Mouse (Mus musculus): Measurements from ENCODE around the gene Synj2.
"Not testable (repeated sequence)": the region's sequence is repeated elsewhere in the genome, so short reads cannot be mapped to it uniquely, and the experiment has no call there.

Gene Synj2

DNA sequence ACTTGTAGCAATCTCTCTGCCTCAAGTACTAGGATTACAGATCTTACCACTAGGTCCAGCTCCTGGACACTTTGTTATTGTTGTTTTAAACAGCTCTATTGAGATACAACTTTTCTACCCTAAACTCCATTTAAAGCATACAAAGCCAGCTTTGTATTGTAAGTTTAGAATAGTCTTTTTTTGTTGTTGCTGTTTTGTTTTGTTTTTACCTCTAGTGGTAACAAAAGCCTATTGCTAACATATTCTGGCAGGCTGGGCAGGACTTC lies 57.1 kb downstream of the Synj2 start:
- no peak for DNase-seq (ENCODE audit: low spot score in 2 of 2)

DNA sequence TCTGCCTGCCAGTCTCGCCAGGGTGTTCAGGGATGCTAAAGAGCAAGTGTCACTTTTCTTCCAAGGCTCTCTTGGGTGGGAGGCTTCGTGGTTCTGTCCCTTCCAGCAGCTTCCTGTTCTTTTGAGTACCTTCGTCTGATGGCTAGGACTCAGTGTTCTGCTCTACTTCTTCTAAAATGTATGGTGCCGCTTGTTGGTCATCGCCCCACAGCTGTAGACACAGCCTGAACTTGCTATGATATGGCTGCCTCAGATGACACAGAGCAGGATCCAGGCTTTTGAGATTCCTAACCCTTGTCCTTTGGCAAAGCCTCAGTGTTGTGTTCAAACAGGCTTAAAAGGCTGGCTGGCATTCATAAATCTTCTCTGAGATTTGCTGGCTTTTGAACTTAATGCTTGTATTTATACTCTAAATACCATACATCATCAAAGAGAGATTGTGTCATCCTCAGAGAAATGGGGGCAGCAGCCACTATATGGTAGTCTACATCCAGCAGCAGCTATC lies 58.0 kb downstream of the Synj2 start:
- no peak for DNase-seq (ENCODE audit: low spot score in 2 of 2)

DNA sequence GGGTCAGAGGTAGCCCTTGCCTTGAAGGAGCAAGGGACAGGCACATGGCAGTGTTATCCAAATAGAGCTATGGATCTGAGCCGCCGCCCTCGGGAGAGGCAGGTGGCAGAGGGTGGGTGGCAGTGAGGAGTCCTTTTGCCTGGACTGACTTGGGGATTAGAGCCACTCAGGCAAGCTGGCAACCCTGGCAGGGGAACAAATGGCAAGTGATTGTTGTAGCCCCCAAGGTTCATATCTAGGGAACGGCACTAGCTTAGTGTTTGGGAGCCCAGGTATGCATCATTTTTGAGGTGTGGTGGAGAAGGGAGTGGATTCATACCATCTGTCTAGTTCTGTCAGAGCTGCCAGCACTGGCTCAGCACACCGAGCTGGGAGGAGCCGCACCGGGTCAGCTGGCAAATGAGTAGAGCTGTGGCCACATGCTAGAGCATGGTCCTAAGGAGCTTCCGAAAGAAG lies 59.8 kb downstream of the Synj2 start:
- DNase-seq (ENCODE audit: low spot score in 2 of 2): no peak

DNA sequence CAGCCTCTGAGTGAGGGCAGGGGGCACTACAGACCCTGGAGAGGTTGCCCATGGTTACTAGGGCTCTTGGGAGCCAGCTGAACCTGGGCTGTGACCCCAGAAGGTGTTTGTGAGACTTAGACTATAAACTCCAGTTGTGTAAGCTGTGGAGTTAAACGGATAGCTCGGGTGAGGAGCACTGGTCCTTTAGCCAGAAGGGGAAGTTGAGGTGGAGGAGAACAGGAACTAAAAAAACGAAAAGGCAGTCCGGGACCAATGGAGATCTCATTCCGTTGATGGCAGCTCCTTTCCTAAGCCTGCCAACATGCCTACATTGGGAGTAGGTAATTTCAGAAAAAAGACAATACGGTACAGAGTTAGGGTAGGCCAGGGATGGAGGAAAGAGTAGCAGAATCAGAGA lies 60.3 kb downstream of the Synj2 start:
- DNase-seq (ENCODE audit: low spot score in 2 of 2): no peak

DNA sequence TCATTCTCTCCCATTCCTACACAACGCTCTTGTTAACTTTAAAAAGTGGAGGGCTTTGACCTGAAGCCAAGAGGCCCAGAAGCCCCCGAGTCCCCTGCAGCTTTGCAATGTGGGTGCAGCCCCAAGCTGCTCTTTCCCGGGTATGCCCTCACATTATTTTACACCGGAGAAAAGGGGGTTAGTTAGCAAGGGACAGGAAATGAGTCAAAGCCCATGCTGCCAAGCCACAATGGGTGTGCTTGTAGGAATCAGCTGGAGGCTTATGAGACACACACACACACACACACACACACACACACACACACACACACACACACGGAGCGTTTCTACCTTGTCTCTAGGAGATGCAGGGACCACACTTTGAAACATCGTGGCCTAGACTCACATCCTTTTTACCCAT lies 60.8 kb downstream of the Synj2 start:
- DNase-seq (ENCODE audit: low spot score in 2 of 2): no peak

DNA sequence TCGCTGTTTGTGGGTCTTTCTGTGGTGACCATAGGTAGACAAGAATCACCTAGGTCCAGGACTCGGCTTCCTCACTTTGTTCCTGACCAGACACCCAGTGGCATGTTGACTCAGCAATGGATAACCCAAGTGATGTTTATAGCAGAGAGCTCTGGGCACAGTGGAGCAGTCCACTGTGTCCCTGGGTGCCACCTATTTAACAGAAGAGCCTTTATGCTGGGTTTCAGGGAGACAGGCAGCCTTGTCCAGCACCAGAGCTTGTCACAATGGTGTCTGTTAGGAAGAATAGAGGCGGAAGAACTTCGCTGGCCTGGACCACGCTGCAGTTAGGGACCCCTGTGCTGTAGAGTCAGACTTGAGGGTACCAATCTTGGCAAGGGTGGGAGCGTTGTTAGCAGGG lies 61.5 kb downstream of the Synj2 start:
- no peak for DNase-seq (ENCODE audit: low spot score in 2 of 2)

DNA sequence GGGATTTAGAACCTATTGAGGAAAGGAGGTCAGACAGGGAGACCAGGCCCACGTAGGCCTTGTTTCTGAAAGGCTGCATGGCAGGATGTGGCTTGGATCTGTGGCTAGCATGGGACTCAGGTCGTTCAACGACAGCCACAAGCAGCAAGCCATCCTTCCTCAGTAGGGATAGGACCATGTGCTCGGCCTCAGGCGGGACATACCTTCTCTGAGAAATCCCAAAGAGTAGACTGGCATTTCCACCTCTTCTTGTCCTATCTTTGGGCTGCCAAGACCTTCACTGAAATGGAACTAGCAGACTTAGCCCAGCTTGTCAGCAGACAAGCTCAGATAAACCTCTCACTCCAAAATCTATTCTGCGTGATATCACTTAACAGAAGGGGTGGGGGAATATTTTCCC lies 62.6 kb downstream of the Synj2 start:
- DNase-seq (ENCODE audit: low spot score in 2 of 2): no peak

DNA sequence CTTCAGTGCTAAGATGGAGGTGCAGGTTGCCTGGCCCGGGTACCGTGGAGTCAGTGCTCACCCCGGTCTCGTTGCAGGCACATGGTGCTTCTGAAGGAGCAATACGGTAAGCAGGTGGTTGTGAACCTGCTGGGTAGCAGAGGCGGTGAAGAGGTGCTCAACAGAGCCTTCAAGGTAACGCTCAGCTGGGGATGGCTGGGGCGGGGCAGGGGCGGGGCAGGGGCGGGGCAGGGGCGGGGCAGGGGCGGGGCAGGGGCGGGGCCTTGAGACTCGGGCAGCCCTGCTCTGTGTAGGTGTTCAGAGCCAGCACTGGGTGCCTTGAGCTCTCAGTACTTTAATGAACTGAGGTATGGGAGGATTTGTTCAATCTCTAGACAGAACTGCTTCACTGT lies 64.2 kb downstream of the Synj2 start:
- DNase-seq (ENCODE audit: low spot score in 2 of 2): no peak

DNA sequence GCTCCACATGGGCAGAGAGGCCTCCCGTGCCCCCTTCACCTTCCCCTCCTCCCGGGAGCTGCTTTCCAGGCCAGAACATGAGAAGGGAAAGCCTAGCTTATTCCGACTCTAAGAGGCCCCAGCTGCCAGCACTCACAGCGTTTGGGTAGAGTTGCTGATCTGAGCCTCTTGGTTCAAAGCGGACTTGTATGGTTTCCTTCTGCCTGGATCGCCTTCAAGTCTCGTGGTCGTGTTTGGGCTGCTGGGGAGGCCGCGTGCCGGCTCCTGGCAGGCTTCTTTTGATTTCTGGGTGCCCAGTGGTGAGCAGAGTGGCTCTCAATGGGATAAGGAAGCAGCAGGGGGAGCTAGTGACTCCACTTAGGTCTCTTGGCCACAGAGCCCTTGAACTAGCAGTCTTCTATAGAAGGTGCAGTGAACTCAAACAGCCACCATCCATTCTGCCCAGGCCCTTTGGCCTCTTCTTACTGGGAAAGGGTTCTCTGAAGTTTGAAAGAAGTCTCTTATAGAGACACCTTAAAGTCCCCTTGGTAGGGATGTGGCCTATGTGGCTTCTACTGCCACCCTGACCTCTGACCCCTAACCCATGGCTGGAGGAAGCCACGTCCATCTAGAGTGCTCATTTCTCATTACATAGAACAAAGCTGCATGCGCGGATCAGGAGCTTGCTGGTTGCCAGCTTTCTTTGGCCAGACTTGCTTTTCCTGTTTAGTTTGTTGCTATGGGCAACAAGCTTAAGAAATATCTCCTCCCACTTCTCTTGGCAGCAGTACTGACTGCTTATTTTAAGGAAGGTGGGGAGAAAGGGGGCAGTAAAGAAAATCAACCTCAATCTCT lies 64.8 kb downstream of the Synj2 start:
- peak; percentile 73 to 85 for DNase-seq (ENCODE audit: low spot score in 2 of 2)

DNA sequence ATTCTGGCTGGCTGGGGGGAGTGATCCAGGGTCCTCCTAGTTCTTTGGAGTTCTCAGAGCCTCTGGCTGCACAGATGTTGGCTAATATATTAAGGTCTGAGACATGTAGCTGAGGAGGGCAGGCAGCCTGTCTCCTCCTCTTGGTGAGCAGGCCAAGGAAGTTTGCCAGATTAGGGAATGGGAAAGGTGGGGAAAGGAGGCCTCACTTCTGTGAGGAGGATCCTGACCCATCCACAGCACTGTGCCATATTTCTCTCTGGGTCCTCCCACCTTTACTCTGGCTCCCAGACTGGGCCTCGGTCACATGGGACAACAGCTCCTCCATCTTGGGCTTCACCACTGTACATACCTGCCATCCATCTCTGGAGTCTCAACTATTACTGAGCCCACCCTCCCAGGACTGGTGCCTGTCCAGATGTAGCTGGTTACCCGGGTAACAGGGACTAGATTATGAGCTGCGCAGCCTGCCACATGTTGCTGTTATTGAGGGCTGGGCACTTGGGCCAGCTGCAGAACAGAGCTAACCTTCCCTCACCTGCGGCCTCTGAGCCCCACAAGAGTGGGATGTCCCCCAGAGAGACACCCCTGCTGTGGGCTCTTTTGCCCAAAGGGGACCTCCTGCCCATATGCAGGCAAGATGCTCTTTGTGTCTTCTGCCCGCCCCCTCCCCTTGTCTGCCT lies 66.2 kb downstream of the Synj2 start:
- no peak for DNase-seq (ENCODE audit: low spot score in 2 of 2)

DNA sequence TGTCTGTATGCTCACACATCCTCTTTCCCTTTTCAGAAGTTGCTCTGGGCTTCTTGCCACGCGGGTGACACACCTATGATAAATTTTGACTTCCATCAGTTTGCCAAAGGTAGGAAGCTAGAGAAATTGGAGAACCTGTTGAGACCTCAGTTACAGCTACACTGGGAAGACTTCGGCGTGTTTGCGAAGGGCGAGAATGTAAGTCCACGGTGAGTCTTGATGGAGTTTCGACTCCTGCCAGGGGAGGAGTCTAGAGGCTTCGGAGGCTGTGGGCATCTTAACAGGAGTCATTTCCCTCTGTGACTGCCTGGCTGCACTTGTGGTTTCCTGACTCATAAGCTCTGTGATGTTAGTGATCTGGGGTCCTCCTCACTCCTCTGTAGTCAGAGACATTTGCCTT lies 66.8 kb downstream of the Synj2 start:
- DNase-seq (ENCODE audit: low spot score in 2 of 2): no peak

DNA sequence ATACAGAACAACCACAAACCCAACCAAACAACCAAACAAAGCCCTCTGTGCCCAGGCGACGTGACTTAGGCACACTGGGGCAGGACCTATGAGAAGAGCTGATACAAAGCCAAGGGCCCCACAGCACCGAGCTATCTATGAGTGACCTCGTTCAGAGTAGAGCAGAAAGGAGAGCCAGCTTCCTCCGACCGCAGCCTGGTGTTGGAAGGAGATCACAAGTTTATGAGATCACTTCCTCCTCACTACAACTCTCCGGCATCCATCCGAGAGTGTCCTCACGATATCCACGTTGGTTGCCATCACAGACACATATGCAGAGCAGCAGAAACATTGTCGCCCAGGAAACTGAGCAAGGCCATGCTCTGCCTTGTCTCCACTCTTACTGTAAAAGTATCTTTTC lies 67.5 kb downstream of the Synj2 start:
- DNase-seq (ENCODE audit: low spot score in 2 of 2): no peak

DNA sequence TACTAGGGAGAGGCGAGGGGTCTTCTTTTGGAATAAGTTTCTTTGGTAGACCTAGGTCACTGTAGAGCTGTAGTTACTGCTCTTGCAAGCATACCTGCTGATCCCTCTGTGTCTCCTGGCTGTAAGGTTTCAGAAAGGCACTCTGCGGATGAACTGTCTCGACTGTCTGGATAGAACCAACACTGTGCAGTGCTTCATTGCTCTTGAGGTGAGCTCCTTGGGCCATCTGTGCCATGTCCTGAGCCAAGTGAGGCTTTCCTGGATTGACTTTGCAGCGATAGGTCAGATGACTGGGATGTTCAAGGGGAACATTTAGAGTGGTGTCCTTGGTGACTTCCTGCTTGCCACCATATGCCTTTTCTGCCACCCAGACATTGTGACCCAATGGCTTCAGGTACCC lies 68.5 kb downstream of the Synj2 start:
- DNase-seq (ENCODE audit: low spot score in 2 of 2): no peak

DNA sequence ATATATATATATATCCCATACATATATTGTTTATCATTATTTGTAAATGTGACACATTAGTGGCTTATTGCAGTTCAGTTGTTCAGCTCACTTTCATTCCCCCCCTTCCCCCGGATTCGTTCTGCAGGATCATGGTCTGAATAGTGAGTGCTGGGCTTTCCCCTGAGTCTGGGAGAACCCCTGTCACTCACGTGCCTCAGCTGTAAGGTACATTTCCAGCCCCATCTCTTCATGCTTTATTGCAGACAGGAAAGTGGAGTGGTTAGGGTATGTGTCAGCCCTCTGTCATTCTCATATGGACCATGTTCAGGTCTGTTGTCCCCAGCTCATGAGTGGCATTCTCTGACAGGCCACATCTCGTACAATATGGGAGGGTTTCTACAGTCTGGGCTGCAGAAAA lies 72.0 kb downstream of the Synj2 start:
- no peak for DNase-seq (ENCODE audit: low spot score in 2 of 2)

DNA sequence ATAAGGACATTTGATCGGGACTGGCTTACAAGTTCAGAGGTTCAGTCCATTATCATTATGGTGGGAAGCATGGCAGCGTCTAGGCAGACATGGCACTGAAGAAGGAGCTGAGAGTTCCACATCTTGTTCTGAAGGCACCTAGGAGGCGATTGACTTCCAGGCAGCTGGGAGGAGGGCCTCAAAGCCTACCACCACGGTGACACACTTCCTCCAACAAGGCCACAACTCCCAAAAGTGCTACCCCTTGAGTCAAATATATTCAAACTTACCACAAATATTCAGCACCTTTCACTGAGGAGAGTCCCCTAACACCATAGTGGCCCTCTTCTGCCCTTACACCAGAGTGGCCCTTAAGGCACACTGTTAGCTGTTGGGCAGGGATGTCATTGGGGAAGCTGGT lies 73.9 kb downstream of the Synj2 start:
- DNase-seq (ENCODE audit: low spot score in 2 of 2): no peak

DNA sequence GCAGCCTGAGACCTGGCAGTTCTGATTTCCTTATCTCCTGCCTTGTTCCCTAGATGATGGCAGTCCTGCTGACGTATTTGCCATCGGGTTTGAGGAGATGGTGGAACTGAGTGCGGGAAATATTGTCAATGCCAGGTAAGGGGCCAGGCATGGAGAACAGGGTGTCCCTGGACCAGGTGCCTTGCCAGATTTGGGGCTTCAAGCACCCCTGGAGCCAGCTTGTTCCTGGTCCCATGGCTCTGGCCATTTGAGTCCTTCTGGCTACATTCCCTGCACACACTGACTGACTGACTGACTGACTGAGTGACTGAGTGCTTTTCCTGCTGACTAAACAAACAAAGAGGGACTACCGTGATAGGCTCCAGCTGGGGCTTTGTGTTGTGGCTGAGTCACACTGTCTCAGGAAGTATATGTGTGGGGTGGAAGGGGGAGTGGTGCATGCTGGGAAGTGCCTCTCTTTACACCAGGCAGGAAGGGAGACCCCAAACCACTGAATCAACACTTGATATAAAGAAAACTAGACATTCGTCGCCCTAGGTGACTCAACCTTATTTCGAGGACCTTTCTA lies 75.2 kb downstream of the Synj2 start:
- DNase-seq (ENCODE audit: low spot score in 2 of 2): no peak

DNA sequence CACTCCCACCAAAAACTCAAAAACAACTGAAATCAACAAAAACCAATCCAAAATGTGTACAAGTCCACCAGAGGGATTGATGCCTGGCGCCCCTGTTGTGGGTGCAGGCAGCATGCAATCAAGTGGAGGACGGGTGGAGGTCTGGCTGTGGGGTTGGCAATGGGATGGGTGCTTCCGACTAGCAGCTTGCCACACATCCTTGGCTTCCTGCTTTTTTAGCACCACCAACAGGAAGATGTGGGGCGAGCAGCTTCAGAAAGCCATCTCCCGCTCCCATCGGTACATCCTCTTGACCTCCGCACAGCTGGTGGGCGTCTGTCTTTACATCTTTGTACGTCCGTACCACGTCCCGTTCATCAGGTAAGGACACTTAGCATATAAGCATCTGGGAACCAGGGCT lies 76.2 kb downstream of the Synj2 start:
- no peak for DNase-seq (ENCODE audit: low spot score in 2 of 2)

DNA sequence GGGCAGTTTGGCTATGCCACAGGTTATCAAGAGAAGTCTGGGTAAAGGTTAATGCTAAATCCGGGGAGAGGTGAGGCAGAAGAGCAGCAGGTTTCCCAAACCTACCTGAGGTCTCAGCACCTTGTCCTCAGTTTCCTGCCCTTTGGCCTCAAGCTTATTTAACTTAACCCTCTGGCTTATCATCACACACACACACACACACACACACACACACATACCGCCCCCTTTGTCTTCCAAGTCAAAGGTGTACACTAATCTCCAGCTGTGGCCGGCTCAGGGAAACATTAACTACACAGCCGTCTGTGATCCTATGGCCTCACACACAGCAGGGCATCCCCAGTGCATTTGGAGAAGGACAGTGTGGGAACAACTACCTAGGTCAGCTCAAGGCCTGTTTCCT lies 77.3 kb downstream of the Synj2 start:
- DNase-seq (ENCODE audit: low spot score in 2 of 2): no peak

DNA sequence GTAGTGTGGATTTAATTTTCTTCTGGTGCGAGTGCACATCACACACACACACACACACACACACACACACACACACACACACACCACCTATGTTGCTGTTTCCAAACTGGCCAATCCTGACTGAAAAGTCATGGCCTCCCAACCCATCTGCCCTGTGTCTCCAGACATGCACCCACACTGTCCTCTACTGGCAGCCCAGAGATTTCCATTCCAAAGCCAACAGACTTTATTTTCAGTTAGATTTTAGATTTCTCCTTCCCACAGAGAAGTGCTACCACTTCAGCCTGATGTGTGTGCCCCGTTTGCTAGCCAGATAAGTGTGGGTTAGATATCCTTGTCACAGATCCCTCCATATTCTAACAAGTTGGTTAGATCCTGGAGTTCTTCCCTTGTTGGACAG lies 78.7 kb downstream of the Synj2 start:
- DNase-seq (ENCODE audit: low spot score in 2 of 2): no peak

DNA sequence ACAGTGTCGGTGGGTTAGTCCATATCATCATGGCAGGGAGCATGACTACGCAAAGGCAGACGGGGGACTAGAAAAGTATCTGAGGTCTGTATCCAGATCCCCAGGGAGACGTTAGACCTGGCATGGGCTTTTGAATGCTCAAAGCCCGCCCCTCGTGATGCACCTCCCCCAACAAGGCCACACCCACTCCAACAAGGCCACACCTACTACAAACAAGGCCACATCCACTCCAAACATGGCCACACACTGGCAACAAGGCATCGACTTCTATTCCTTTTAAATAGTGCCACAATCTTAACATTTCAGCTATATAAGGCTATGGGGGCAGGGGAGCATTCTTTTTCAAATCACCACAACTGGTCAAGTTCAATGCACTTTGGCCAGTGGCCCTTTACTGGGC lies 79.6 kb downstream of the Synj2 start:
- DNase-seq (ENCODE audit: low spot score in 2 of 2): no peak

DNA sequence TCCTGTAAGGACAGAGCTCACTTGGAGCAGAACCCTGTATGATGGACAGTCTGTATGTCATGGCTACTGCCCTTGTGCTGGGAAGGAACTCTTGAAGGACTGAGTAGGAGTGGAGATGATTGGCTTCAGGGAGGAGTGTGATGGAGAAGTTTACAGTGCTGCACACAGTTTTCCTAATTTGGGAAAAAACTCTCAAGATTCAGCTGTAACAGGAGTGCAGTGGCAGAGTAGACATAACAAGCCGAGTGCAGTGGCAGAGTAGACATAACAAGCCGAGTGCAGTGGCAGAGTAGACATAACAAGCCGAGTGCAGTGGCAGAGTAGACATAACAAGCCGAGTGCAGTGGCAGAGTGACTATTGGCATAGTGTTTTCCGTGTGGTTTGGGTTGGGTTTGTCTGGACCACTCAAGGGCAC lies 80.3 kb downstream of the Synj2 start:
- not testable (repeated sequence) for DNase-seq (ENCODE audit: low spot score in 2 of 2)

DNA sequence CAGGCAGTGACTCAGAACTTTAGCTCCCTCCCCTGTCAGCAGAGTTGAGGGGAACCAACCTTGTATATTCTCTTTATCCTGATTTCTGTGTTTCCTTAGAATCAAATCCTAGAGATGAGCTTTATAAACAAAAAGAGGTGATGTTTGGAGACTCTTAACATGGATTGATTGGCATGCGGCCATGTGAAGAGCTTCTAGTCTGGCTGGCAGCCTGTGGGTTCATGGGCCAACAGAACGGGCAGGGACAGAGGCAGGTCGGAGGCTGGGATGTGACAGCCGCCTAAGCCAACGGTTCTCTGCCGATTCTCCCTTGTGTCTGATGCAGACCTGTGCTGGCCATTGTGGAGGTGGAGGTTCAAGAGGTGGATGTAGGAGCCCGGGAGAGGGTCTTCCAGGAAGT lies 84.8 kb downstream of the Synj2 start:
- no peak for DNase-seq (ENCODE audit: low spot score in 2 of 2)

DNA sequence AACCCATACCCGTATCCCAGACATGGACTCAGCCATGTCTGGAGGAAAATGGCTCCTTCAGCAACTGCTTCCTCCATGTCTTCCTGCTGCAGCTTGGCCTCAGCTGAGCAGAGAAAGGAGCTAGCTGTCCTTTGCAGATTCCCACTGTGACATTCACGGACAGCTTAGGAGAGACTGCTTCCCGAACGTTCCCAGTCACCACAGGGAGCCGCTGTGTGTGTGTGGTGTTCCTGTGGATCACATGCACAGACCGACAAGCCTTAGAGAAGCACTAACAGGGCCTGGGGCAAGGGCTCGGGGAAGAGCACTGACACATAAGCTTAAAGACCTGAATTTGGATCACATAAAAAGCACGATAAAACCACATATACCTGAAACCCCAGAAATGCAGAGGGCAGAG lies 94.6 kb downstream of the Synj2 start:
- DNase-seq (ENCODE audit: low spot score in 2 of 2): no peak

Measured in left cerebral cortex, adult 9 months (tissue).